Mouse (Mus musculus) ES-Bruce4 (cell line): ENCODE data around the gene Itgb3bp. TPM values are rescaled to one million over a fixed set of nuclear protein-coding genes. Genes with fewer than 3 reads are reported as not detected.
A peak's percentile ranks its signal among the peaks of the same experiment; 100 is the strongest.

ENCODE experiments used
- H3K27ac ChIP-seq: 2 replicates; pipeline ENCODE4 v1.5.1; 2012; ENCODE audit warnings: low read length, inconsistent platforms; ENCODE audit not compliant: insufficient read depth
- H3K27me3 ChIP-seq: 2 replicates; pipeline ENCODE4 v1.6.1; 2012; ENCODE audit warnings: mild to moderate bottlenecking, low read length, inconsistent platforms; ENCODE audit not compliant: control insufficient read depth, poor library complexity, insufficient read depth, severe bottlenecking
- H3K36me3 ChIP-seq: 2 replicates; pipeline ENCODE4 v1.6.1; 2012; ENCODE audit warnings: inconsistent platforms, mild to moderate bottlenecking, low read length, moderate library complexity; ENCODE audit not compliant: control insufficient read depth, poor library complexity, insufficient read depth, severe bottlenecking
- H3K4me1 ChIP-seq: one replicate; pipeline ENCODE4 v1.8.1; 2011; ENCODE audit warnings: low read length; ENCODE audit not compliant: control insufficient read depth, insufficient read depth
- H3K4me3 ChIP-seq: 2 replicates; pipeline ENCODE4 v1.5.1; 2011; ENCODE audit warnings: low read depth, mild to moderate bottlenecking, low read length
- H3K9ac ChIP-seq: 2 replicates; pipeline ENCODE4 v1.6.1; 2012; ENCODE audit warnings: low read depth, mild to moderate bottlenecking, inconsistent platforms; ENCODE audit not compliant: poor library complexity, severe bottlenecking
- H3K9me3 ChIP-seq: replicated peaks from 2 replicates; pipeline ENCODE4 v1.6.1; 2012; ENCODE audit warnings: mild to moderate bottlenecking, low read length, inconsistent platforms; ENCODE audit not compliant: control insufficient read depth, poor library complexity, insufficient read depth, severe bottlenecking
- CTCF ChIP-seq: IDR thresholded peaks from one replicate; pipeline ENCODE4 v1.8.1; 2011; ENCODE audit warnings: low read depth, low read length
- EP300 ChIP-seq: IDR thresholded peaks from 2 replicates; pipeline ENCODE4 v1.6.1; 2011; ENCODE audit warnings: low read depth, low read length; ENCODE audit not compliant: insufficient read depth
- POLR2A ChIP-seq: IDR thresholded peaks from one replicate; pipeline ENCODE4 v1.8.1; 2011; ENCODE audit warnings: low read length; ENCODE audit not compliant: insufficient read depth
- polyA plus RNA-seq: library from polyadenylated mRNA; stranded (reverse); fragments of >200 nt; gene quantifications from 2 replicates; pipeline ENCODE4 v1.2.4, GENCODE M21; 2011; ENCODE audit warnings: low read depth; ENCODE audit not compliant: missing spikeins, insufficient read depth, insufficient read length

Itgb3bp gene
- polyA plus RNA-seq, 1 experiment, result 17.8 TPM

- Histone ChIP-seq H3K36me3 (no peaks in the 10 kb centered on the region), H3K27ac (no peak overlapping the region), H3K4me1 (no peaks in the 10 kb centered on the region), H3K4me3 (no peak overlapping the region), H3K9me3 (no peaks in the 10 kb centered on the region), H3K9ac (no peak overlapping the region), H3K27me3 (no peaks in the 10 kb centered on the region)
- no peak for TF ChIP-seq EP300
- no peak for TF ChIP-seq CTCF
- no peak for TF ChIP-seq POLR2A
These were observed 47.7 kb downstream of the Itgb3bp start for GRCm38 (mm10) chr4:99881882-99882281.

GRCm38 (mm10) chr4:99829094-99830073 is 100.2 kb downstream of the Itgb3bp start, which contains the start of gene Efcab7:
Efcab7 (plus strand) TSS chr4:99829198.
- no peak for TF ChIP-seq CTCF
- no peak for TF ChIP-seq POLR2A
- no peak for TF ChIP-seq EP300
- no peak within 1 kb of the TSS for H3K27ac ChIP-seq
- no peaks in the 10 kb centered on the region for H3K27me3 ChIP-seq
- no peaks in the 10 kb centered on the region for H3K9me3 ChIP-seq
- H3K4me1 ChIP-seq, result no peaks in the 10 kb centered on the region
- no peaks in the 10 kb centered on the region for H3K36me3 ChIP-seq
- peak within 1 kb of the TSS; percentile 98 for H3K4me3 ChIP-seq
- peak within 1 kb of the TSS; percentile 56 for H3K9ac ChIP-seq

- H3K27me3 ChIP-seq, result no peaks in the 10 kb centered on the region
- TF ChIP-seq CTCF, result no peak
- no peak for TF ChIP-seq EP300
- no peak for TF ChIP-seq POLR2A
- peak overlapping the region; percentile 98 for H3K4me3 ChIP-seq
- no peaks in the 10 kb centered on the region for H3K36me3 ChIP-seq
- no peaks in the 10 kb centered on the region for H3K4me1 ChIP-seq
- H3K9ac ChIP-seq, result peak overlapping the region; percentile 56
- no peaks in the 10 kb centered on the region for H3K9me3 ChIP-seq
- H3K27ac ChIP-seq, result no peak overlapping the region
These were observed 100.9 kb downstream of the Itgb3bp start for GRCm38 (mm10) chr4:99828739-99829093.

GRCm38 (mm10) chr4:99828337-99828736 is 101.3 kb downstream of the Itgb3bp start:
- Histone ChIP-seq H3K4me3 (no peak overlapping the region), H3K4me1 (no peaks in the 10 kb centered on the region), H3K9ac (no peak overlapping the region), H3K27ac (no peak overlapping the region), H3K36me3 (no peaks in the 10 kb centered on the region), H3K9me3 (no peaks in the 10 kb centered on the region), H3K27me3 (no peaks in the 10 kb centered on the region)
- TF ChIP-seq EP300 (no peak), CTCF (no peak), POLR2A (no peak)

DNA sequence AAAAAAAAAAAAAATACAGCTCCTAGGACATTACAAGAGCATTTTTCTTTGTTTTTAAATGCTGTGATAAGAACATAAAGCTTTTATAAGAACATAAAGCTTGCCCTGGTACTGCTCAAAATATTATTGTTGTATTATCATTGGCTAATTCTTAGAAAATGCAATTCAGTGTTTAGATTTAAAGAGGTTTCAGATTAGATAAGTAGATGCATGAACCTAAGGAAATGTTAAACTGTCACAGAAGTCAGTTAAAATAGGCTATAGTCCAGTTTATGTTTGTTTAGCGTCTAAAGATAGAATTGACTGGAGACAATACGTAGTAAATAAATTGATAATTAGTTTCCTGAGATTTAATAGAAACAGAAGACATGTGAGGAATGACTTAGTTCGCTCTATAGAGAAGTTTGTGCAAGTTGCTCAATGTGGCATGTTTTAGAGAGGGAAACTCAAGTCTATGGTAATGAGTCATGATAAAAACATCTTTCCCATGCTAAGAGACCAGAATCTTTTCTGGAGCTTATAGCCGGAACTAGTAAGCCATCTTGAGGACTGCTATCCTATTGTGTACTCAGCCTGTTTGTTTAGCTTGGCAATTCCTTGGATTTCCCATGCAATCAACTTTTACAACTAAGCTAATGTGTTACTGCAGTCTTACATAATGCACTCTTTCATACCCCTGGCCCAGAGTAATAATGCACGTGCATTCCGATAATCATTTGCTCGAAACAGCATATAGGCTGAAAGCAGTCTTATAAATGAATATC is 112.7 kb downstream of the Itgb3bp start:
- TF ChIP-seq POLR2A, result no peak
- TF ChIP-seq CTCF, result no peak
- no peak for TF ChIP-seq EP300
- H3K9ac ChIP-seq, result no peak overlapping the region
- H3K36me3 ChIP-seq, result no peaks in the 10 kb centered on the region
- H3K9me3 ChIP-seq, result no peaks in the 10 kb centered on the region
- no peak overlapping the region for H3K27ac ChIP-seq
- no peaks in the 10 kb centered on the region for H3K27me3 ChIP-seq
- H3K4me3 ChIP-seq, result no peak overlapping the region
- no peaks in the 10 kb centered on the region for H3K4me1 ChIP-seq

- Histone ChIP-seq H3K27me3 (no peaks in the 10 kb centered on the region), H3K9ac (no peak overlapping the region), H3K9me3 (no peaks in the 10 kb centered on the region), H3K4me1 (no peaks in the 10 kb centered on the region), H3K4me3 (no peak overlapping the region), H3K27ac (no peak overlapping the region), H3K36me3 (no peaks in the 10 kb centered on the region)
- TF ChIP-seq POLR2A (no peak), EP300 (no peak), CTCF (no peak)
These were observed 137.2 kb downstream of the Itgb3bp start for GRCm38 (mm10) chr4:99792365-99792764.
